Mouse (Mus musculus) erythroblast, embryonic 14.5 days (primary cell): ENCODE results near the gene Nmnat3. TPM values are rescaled to one million over a fixed set of nuclear protein-coding genes. Genes with fewer than 3 reads are reported as not detected.

Source experiments
- H3K27me3 ChIP-seq: 2 replicates; pipeline ENCODE4 v1.6.1; 2012; ENCODE audit warnings: inconsistent platforms; ENCODE audit not compliant: control insufficient read depth
- H3K36me3 ChIP-seq: 2 replicates; pipeline ENCODE4 v1.6.1; 2012; ENCODE audit warnings: mild to moderate bottlenecking, inconsistent platforms; ENCODE audit not compliant: control insufficient read depth
- H3K4me1 ChIP-seq: 2 replicates; pipeline ENCODE4 v1.6.1; 2012; ENCODE audit warnings: inconsistent platforms; ENCODE audit not compliant: control insufficient read depth
- H3K4me3 ChIP-seq: replicated peaks from 2 replicates; pipeline ENCODE3; 2012; ENCODE audit warnings: moderate library complexity, mild to moderate bottlenecking, inconsistent platforms
- H3K9me3 ChIP-seq: 2 replicates; pipeline ENCODE4 v1.6.1; 2012; ENCODE audit warnings: low read length, inconsistent platforms, mixed read lengths; ENCODE audit not compliant: control insufficient read depth
- GATA1 ChIP-seq: IDR thresholded peaks from 2 replicates; pipeline ENCODE4 v1.6.1; 2012; ENCODE audit warnings: low read length, inconsistent platforms, mixed read lengths
- TAL1 ChIP-seq: IDR thresholded peaks from 3 replicates; pipeline ENCODE4 v1.6.1; 2012; ENCODE audit warnings: low read length, inconsistent platforms, mixed read lengths
- polyA plus RNA-seq: library from polyadenylated mRNA; stranded (reverse); fragments of >175 nt; gene quantifications from 2 replicates; pipeline ENCODE4 v1.2.3, GENCODE M21; 2012

Gene Nmnat3
- polyA plus RNA-seq, 1 experiment = 7.2 TPM

DNA sequence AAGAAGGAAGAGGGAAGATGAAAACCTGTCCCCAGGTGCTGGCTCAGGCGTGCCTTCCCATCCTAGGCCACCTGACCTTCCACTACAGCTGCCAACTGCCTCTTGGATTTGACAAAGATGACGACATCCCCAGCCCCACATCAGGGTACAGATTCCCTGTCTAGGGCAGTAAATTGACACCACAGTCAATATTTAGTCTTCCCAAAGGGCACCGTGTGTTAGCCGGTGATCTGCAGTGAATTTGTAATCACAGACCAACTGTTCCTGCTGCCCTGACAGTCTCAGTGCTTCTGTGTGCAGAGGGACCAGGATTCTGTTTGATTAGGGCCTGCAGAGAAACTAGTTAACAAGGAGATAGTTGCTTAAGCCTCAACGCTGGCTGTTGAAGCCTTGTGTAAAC, 7.1 kb upstream of the Nmnat3 start:
- Histone ChIP-seq H3K9me3 (no peaks in the 10 kb centered on the region), H3K36me3 (no peaks in the 10 kb centered on the region), H3K4me1 (no peaks in the 10 kb centered on the region), H3K27me3 (peaks cover 14% of the 10 kb centered on the region), H3K4me3 (no peak overlapping the region)
- TF ChIP-seq TAL1 = no peak
- no peak for TF ChIP-seq GATA1

DNA sequence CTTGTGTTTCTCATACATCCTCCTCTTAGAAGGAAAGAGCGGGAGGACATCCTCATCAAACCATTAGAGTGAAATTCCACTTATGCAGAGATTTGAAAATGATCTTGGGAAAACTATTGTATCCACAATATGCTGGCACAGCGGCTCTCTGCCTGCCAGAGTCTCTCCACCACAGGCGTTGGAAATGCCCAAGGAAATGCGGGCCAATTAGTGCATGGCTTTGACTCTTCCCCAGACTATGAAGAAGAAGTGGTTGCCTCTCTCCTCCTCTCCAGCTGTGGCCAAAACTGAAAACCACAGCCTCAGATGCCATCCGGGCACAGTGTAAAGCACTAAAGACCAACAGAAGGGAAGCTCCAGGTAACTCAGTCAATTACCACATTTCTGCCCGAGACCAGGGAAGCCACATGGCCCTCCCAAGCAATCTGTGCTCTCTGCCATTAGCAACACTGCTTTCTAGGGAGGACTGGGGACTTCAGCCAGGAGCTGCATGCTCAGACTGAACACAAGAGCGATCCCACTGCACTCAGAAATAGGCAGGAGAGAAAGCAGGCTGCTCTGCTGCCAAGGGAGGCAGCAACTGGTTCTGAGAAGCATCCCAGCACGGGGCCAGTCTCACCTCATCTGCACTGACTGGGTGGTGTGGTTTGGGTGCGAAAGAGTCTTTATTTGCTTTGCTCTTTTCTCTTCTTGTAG, 1.5 kb upstream of the Nmnat3 start:
- Histone ChIP-seq H3K27me3 (peaks cover 49% of the 10 kb centered on the region), H3K9me3 (no peaks in the 10 kb centered on the region), H3K4me1 (no peaks in the 10 kb centered on the region), H3K36me3 (no peaks in the 10 kb centered on the region), H3K4me3 (no peak overlapping the region)
- 0 out of 2 replicates have a peak, but pooled peaks have one; percentile 5 for TF ChIP-seq GATA1
- no peak for TF ChIP-seq TAL1

DNA sequence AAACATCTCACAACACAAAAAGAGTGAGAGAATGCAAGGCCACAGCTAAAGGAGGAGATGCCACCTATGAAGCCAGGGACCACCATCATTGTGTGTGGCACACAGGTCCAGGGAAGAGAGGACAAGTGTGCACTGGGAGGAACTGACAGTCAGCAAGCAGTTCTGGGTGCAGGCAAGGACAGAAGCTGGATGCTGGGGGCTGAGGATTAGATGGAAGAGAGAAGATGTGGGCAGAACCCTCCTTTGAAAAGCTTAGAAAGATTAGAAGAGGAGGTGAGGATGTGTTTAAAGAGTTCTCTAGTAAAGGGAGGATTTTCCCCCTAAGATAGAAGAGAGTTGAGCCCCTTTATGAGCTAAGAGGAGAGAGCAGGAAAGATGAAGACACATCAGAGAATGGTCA, 2.4 kb downstream of the Nmnat3 start:
- Histone ChIP-seq H3K9me3 (no peaks in the 10 kb centered on the region), H3K4me3 (no peak overlapping the region), H3K27me3 (peaks cover 70% of the 10 kb centered on the region), H3K4me1 (peaks cover 2% of the 10 kb centered on the region; the same call in 1 of the 2 replicates), H3K36me3 (no peaks in the 10 kb centered on the region)
- TF ChIP-seq GATA1 = no peak
- TF ChIP-seq TAL1 = no peak

DNA sequence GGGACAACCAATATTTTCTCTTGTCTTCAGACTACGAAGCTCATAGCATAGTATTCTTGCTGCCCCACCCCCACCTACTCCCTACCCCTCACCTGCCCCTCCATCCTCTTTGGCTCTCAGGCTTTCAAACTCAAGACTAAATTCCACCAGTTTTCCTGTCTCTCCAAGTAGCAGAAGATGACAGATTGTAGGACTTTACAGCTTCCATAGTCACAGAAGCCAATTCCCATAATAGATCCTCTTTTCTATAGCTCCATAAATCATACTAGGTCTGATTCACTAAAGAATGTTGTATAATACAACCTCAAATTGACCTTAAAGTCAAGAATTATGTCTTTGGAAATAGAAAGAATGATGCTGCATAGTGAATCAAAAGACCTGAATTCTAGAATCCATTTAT, 3.4 kb downstream of the Nmnat3 start:
- peaks cover 10% of the 10 kb centered on the region for H3K4me1 ChIP-seq
- no peaks in the 10 kb centered on the region for H3K9me3 ChIP-seq
- H3K27me3 ChIP-seq = peaks cover 64% of the 10 kb centered on the region
- TF ChIP-seq GATA1 (no peak), TAL1 (no peak)
- H3K4me3 ChIP-seq = no peak overlapping the region
- no peaks in the 10 kb centered on the region for H3K36me3 ChIP-seq

DNA sequence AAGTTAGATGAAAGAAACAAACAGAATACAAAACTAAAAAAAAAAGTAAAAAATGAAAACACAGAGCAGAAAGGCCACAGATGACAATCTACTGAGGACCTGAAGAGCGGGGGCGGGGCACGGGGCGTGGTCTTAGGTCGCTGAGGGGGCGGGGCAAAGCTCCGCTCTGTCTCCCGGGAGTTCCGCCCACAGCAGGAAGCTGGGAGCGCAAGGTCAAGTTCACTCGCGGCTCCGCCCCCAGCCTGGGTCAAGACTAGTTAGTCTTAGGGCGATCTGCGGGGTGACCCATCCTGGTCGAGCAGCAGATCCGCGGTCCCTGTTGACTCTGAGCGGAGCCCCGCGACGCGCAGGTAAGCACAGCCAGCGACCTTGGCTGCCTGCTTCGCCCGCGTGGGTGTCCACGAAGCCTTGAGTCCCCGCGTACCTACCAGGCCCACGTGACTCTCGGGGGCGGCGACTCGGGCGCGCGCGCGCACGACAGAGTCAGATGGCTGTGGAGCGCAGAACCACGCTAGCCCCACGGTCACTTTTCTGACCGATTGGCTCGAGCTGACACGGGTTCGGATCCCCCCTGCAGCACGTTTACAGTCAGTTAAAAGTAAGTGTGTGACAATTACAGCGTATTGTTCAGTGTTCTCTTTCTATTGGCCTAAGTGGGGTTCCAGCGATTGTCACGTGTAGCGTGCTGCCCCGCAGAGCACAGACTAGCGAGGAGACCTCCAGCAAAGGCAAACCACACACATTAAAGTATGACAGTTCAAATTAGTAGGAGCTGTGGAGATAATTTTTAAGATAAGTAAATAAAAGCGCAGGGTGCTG, 9.4 kb downstream of the Nmnat3 start:
- H3K27me3 ChIP-seq = peaks cover 19% of the 10 kb centered on the region
- no peak for TF ChIP-seq TAL1
- no peak for TF ChIP-seq GATA1
- peaks cover 56% of the 10 kb centered on the region for H3K4me1 ChIP-seq
- H3K36me3 ChIP-seq = peaks cover 37% of the 10 kb centered on the region
- H3K4me3 ChIP-seq = peak overlapping the region; percentile 70
- no peaks in the 10 kb centered on the region for H3K9me3 ChIP-seq

DNA sequence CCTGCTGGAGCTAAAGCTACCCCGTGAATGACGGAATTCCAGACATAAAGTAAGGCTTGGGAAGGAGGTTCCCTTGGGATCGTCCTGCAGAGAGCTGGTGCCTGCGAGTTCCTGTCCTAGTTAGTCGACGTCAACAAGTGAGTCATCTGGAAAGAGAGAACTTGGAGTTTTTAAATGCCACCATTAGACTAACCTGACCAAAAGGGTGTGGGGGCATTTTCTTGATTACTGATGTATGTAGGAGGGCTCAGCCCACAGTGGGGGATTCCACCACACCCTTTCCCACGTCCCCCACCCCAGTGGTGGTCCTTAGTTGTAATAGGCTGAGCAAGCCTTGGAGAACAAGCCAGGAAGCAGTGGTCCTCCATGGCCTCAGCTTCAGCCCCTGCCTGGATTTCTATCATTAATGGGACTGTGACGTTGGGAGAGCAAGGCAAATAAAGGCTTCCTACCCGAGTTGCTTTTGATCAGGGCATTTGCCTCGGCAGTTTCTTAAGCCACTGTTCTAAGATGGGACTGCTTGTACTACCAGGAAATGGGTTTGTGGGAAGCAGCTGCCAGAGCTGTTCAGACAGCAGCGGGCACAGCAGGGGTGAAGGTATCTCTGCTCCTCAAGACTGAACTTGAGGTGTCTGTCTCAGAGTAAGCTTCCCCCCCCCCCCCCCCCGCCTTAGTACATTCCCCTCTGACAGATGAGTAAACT, 10.2 kb downstream of the Nmnat3 start:
- H3K4me1 ChIP-seq = peaks cover 62% of the 10 kb centered on the region
- peaks cover 45% of the 10 kb centered on the region for H3K36me3 ChIP-seq
- peak overlapping the region; percentile 70 for H3K4me3 ChIP-seq
- H3K27me3 ChIP-seq = peaks cover 14% of the 10 kb centered on the region
- TF ChIP-seq GATA1 = no peak
- no peak for TF ChIP-seq TAL1
- no peaks in the 10 kb centered on the region for H3K9me3 ChIP-seq

DNA sequence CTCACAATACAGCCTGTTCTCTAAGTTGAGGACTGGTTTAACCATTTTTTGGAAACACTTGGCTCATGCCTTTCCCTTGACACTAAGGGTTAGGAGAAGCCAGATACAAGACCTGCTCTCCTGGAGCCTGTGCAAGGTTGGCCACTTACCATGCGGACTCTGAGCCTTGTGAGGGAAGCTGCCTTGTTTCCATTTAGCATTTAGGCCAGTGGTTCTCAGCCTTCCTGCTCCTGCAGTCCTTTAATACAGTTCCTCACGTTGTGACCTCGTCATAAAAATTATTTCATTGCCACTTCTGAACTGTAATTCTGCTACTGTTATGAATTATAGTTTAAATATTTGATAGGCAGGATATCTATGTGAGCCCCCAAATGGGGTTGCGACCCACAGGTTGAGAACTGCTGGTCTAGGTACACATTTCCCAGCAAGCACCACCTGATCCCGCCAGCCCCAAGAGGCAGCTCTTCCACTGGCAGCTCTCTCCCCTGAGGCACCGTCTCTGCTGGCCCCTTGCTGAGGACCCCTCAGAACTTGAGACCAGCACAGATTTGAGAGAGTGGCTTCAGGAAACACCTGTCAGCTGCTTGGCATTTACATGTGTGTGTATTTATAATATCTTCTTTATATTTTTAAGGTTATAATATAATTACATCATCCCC, 10.8 kb downstream of the Nmnat3 start:
- H3K4me1 ChIP-seq = peaks cover 69% of the 10 kb centered on the region
- H3K9me3 ChIP-seq = no peaks in the 10 kb centered on the region
- TF ChIP-seq GATA1 (no peak), TAL1 (no peak)
- peak overlapping the region; percentile 70 for H3K4me3 ChIP-seq
- H3K36me3 ChIP-seq = peaks cover 52% of the 10 kb centered on the region
- H3K27me3 ChIP-seq = peaks cover 11% of the 10 kb centered on the region

DNA sequence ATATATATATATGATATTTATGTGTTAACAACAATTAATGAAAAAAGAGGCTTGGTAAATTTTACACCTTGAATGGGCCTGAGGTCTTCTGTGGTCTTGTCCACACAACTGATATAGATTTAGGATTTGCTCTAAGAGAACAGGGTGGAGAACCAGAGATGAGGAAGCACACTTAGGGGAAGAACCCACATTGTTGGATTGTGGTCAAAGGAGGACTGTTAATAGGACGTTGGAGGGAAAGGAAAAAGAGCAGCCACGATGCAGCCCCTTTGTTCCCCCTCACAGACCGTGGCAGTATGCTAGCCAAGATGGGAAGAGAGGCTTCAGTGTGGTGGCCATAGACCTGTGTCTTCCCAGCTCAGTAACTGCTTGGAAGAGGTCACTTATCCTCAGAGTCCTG, 11.5 kb downstream of the Nmnat3 start:
- H3K27me3 ChIP-seq = peaks cover 4% of the 10 kb centered on the region
- peaks cover 59% of the 10 kb centered on the region for H3K36me3 ChIP-seq
- no peak for TF ChIP-seq GATA1
- no peaks in the 10 kb centered on the region for H3K9me3 ChIP-seq
- peaks cover 76% of the 10 kb centered on the region for H3K4me1 ChIP-seq
- peak overlapping the region; percentile 67 for H3K4me3 ChIP-seq
